Mouse (Mus musculus): ENCODE measurements around the gene Auts2. TPM values are rescaled to one million over a fixed set of nuclear protein-coding genes. Genes with fewer than 3 reads are reported as not detected.
"Not testable (repeated sequence)": the region's sequence is repeated elsewhere in the genome, so short reads cannot be mapped to it uniquely, and the experiment has no call there.

Auts2 gene
- polyA plus RNA-seq (2014; fragmentation: Nextera tagmentation; extraction: Ambion mirVana), result 36.0 and 38.9 TPM in 2 replicates

GRCm38 (mm10) chr5:132543118-132544071, at the start of gene Auts2:
Auts2 (minus strand) TSS chr5:132543344.
- H3K4me3 ChIP-seq (ENCODE audit: low read depth, low read length), result peak within 1 kb of the TSS; percentile 86
- peak within 1 kb of the TSS; percentile 75 for H3K4me2 ChIP-seq
- DNase-seq (ENCODE audit: low spot score, missing footprints), result peak; percentile 99
- peak; percentile 90 for ATAC-seq (ENCODE audit: low FRiP score)
- H3K9ac ChIP-seq (ENCODE audit: low read length), result peak within 1 kb of the TSS; percentile 92
- WGBS, result under 1% methylated on average over 87 of the region's 105 CpGs
- peaks cover 3% of the 10 kb centered on the region; the same call in 1 of the 2 replicates for H3K27me3 ChIP-seq (ENCODE audit: control insufficient read depth, insufficient read depth, low read length)
- peak within 1 kb of the TSS; percentile 82 for H3K27ac ChIP-seq (ENCODE audit: low read depth, low read length)
- H3K36me3 ChIP-seq (ENCODE audit: control insufficient read depth, insufficient read depth, low read length), result no peaks in the 10 kb centered on the region
- no peaks in the 10 kb centered on the region for H3K9me3 ChIP-seq (ENCODE audit: control insufficient read depth, low read length)
- peaks cover 9% of the 10 kb centered on the region; the same call in 1 of the 2 replicates for H3K4me1 ChIP-seq (ENCODE audit: control insufficient read depth, insufficient read depth, low read length)

- H3K9ac ChIP-seq (ENCODE audit: low read length), result no peak overlapping the region
- DNase-seq (ENCODE audit: low spot score, missing footprints), result no peak
- 66% methylated on average over 24 of the region's 24 CpGs for WGBS
- H3K27ac ChIP-seq (ENCODE audit: low read depth, low read length), result no peak overlapping the region
- no peak overlapping the region for H3K4me3 ChIP-seq (ENCODE audit: low read depth, low read length)
- H3K36me3 ChIP-seq (ENCODE audit: control insufficient read depth, insufficient read depth, low read length), result no peaks in the 10 kb centered on the region
- H3K9me3 ChIP-seq (ENCODE audit: control insufficient read depth, low read length), result no peaks in the 10 kb centered on the region
- no peak for ATAC-seq (ENCODE audit: low FRiP score)
- no peaks in the 10 kb centered on the region for H3K4me1 ChIP-seq (ENCODE audit: control insufficient read depth, insufficient read depth, low read length)
- no peak overlapping the region for H3K4me2 ChIP-seq
- no peaks in the 10 kb centered on the region for H3K27me3 ChIP-seq (ENCODE audit: control insufficient read depth, insufficient read depth, low read length)
These were observed 48.9 kb upstream of the Auts2 start for GRCm38 (mm10) chr5:132591721-132592695.

- DNase-seq (ENCODE audit: low spot score, missing footprints), result no peak
- 69% methylated on average over 7 of the region's 7 CpGs for WGBS
These were observed 36.6 kb upstream of the Auts2 start for GRCm38 (mm10) chr5:132579774-132580173.

GRCm38 (mm10) chr5:132560771-132561170, 17.6 kb upstream of the Auts2 start:
- peak; percentile 69 for DNase-seq (ENCODE audit: low spot score, missing footprints)
- H3K27ac ChIP-seq (ENCODE audit: low read depth, low read length); H3K27me3 ChIP-seq (ENCODE audit: control insufficient read depth, insufficient read depth, low read length); H3K4me3 ChIP-seq (ENCODE audit: low read depth, low read length); H3K36me3 ChIP-seq (ENCODE audit: control insufficient read depth, insufficient read depth, low read length); H3K4me1 ChIP-seq (ENCODE audit: control insufficient read depth, insufficient read depth, low read length); H3K9me3 ChIP-seq (ENCODE audit: control insufficient read depth, low read length); H3K4me2 ChIP-seq; H3K9ac ChIP-seq (ENCODE audit: low read length); ATAC-seq (ENCODE audit: low FRiP score): not testable (repeated sequence)
- 78% methylated on average over 6 of the region's 6 CpGs for WGBS

More at GRCm38 (mm10) chr5:132579774-132580173, 36.6 kb upstream of the Auts2 start:
- H3K4me1 ChIP-seq (ENCODE audit: control insufficient read depth, insufficient read depth, low read length), result no peaks in the 10 kb centered on the region
- ATAC-seq (ENCODE audit: low FRiP score), result no peak
- no peak overlapping the region for H3K4me2 ChIP-seq
- no peaks in the 10 kb centered on the region for H3K36me3 ChIP-seq (ENCODE audit: control insufficient read depth, insufficient read depth, low read length)
- H3K27me3 ChIP-seq (ENCODE audit: control insufficient read depth, insufficient read depth, low read length), result no peaks in the 10 kb centered on the region
- no peak overlapping the region for H3K27ac ChIP-seq (ENCODE audit: low read depth, low read length)
- H3K9ac ChIP-seq (ENCODE audit: low read length), result no peak overlapping the region
- H3K9me3 ChIP-seq (ENCODE audit: control insufficient read depth, low read length), result no peaks in the 10 kb centered on the region
- no peak overlapping the region for H3K4me3 ChIP-seq (ENCODE audit: low read depth, low read length)

GRCm38 (mm10) chr5:132545761-132546160, 2.6 kb upstream of the Auts2 start:
- no peak overlapping the region for H3K4me2 ChIP-seq
- no peak overlapping the region for H3K27ac ChIP-seq (ENCODE audit: low read depth, low read length)
- no peaks in the 10 kb centered on the region for H3K9me3 ChIP-seq (ENCODE audit: control insufficient read depth, low read length)
- ATAC-seq (ENCODE audit: low FRiP score) (no peak), DNase-seq (ENCODE audit: low spot score, missing footprints) (no peak)
- peaks cover 1% of the 10 kb centered on the region; the same call in 1 of the 2 replicates for H3K4me1 ChIP-seq (ENCODE audit: control insufficient read depth, insufficient read depth, low read length)
- no peak overlapping the region for H3K4me3 ChIP-seq (ENCODE audit: low read depth, low read length)
- 85% methylated on average over 1 of the region's 1 CpGs for WGBS
- H3K36me3 ChIP-seq (ENCODE audit: control insufficient read depth, insufficient read depth, low read length), result no peaks in the 10 kb centered on the region
- peaks cover 3% of the 10 kb centered on the region; the same call in 1 of the 2 replicates for H3K27me3 ChIP-seq (ENCODE audit: control insufficient read depth, insufficient read depth, low read length)
- H3K9ac ChIP-seq (ENCODE audit: low read length), result no peak overlapping the region

GRCm38 (mm10) chr5:132544176-132544995, 1.2 kb upstream of the Auts2 start:
- Histone ChIP-seq H3K27ac (ENCODE audit: low read depth, low read length) (no peak overlapping the region), H3K36me3 (ENCODE audit: control insufficient read depth, insufficient read depth, low read length) (no peaks in the 10 kb centered on the region), H3K27me3 (ENCODE audit: control insufficient read depth, insufficient read depth, low read length) (peaks cover 3% of the 10 kb centered on the region; the same call in 1 of the 2 replicates), H3K9ac (ENCODE audit: low read length) (peak overlapping the region; percentile 92), H3K9me3 (ENCODE audit: control insufficient read depth, low read length) (no peaks in the 10 kb centered on the region), H3K4me2 (peak overlapping the region; percentile 75), H3K4me1 (ENCODE audit: control insufficient read depth, insufficient read depth, low read length) (peaks cover 7% of the 10 kb centered on the region; the same call in 1 of the 2 replicates), H3K4me3 (ENCODE audit: low read depth, low read length) (peak overlapping the region; percentile 86)
- ATAC-seq (ENCODE audit: low FRiP score) (0 out of 2 replicates have a peak, but pooled peaks have one; percentile 2), DNase-seq (ENCODE audit: low spot score, missing footprints) (peak; percentile 95)
- 7% methylated on average over 26 of the region's 26 CpGs for WGBS

- Histone ChIP-seq H3K36me3 (ENCODE audit: control insufficient read depth, insufficient read depth, low read length) (no peaks in the 10 kb centered on the region), H3K4me2 (peak overlapping the region; percentile 75), H3K27me3 (ENCODE audit: control insufficient read depth, insufficient read depth, low read length) (peaks cover 3% of the 10 kb centered on the region; the same call in 1 of the 2 replicates), H3K9ac (ENCODE audit: low read length) (peak overlapping the region; percentile 92), H3K27ac (ENCODE audit: low read depth, low read length) (peak overlapping the region; percentile 82), H3K4me1 (ENCODE audit: control insufficient read depth, insufficient read depth, low read length) (peaks cover 9% of the 10 kb centered on the region; the same call in 1 of the 2 replicates), H3K4me3 (ENCODE audit: low read depth, low read length) (peak overlapping the region; percentile 86), H3K9me3 (ENCODE audit: control insufficient read depth, low read length) (no peaks in the 10 kb centered on the region)
- 0% methylated on average over 28 of the region's 28 CpGs for WGBS
- peak; percentile 8 for ATAC-seq (ENCODE audit: low FRiP score)
- DNase-seq (ENCODE audit: low spot score, missing footprints), result peak; percentile 95
These were observed 643 bp downstream of the Auts2 start for GRCm38 (mm10) chr5:132542381-132543020.

Data from midbrain, embryonic 11.5 days (tissue).